Mouse (Mus musculus): ENCODE data around the gene Rreb1.

- no peak for TF ChIP-seq POLR2A (IDR thresholded peaks at IDR 0.05; ENCODE audit: extremely low read depth, insufficient read depth, low read length)
- TF ChIP-seq CTCF (IDR thresholded peaks at IDR 0.05; ENCODE audit: low read depth, low read length): no peak
Measured at GRCm38 (mm10) chr13:37858508-37858907, 80.3 kb downstream of the Rreb1 start.

All from liver, adult 2 months (tissue).